Mouse (Mus musculus) heart, adult 2 months (tissue): ENCODE data around the gene Sdhaf2.

Experiments
- CTCF ChIP-seq: fragments of 200-600 bp; IDR thresholded peaks from 2 replicates; pipeline ENCODE4 v1.8.1; 2022; ENCODE audit warnings: antibody characterized with exemption, mild to moderate bottlenecking, moderate library complexity
- EP300 ChIP-seq: fragments of 200-500 bp; IDR thresholded peaks from 2 replicates; pipeline ENCODE4 v1.6.1; 2011; ENCODE audit warnings: low read depth, low read length, control low read depth; ENCODE audit not compliant: insufficient read depth
- POLR2A ChIP-seq: fragments of 200-500 bp; IDR thresholded peaks from 2 replicates; pipeline ENCODE4 v1.6.1; 2011; ENCODE audit warnings: mild to moderate bottlenecking, low read depth, low read length, control low read depth; ENCODE audit not compliant: insufficient read depth

DNA sequence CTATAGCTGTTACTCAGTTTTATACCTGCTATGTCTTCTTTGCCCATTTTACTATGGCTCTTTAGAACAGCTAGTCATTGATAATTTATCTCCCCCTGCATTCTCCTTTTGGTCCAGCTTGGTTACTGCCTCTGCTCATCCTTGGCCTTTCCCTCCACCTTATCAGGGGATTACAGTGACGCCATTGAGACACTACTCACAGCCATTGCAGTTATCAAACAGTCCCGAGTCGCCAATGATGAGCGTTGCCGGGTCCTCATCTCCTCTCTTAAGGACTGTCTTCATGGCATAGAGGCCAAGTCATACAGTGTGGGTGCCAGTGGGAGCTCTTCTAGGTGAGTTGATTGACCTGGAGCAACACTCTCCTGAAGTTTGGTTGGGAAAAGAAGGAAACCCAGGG is 13.5 kb upstream of the Sdhaf2 start:
- no peak for TF ChIP-seq CTCF
- no peak for TF ChIP-seq POLR2A
- no peak for TF ChIP-seq EP300
